In genomic region chr17:45763188-45763587, GRCm38 (mm10) we compare ENCODE assay signal across 19 mouse cellular contexts. TPM values are rescaled to one million over a fixed set of nuclear protein-coding genes. Genes with fewer than 3 reads are reported as not detected.
"Had no signal": no experiment of that assay in that cellular context is flagged by ENCODE, and none has a peak within 500 bp of the region (broad histone marks: within the 10 kb centered on the region; RNA-seq: fewer than 3 reads in every experiment).

No protein-coding gene starts in this region.

- H3K27ac ChIP-seq: left cerebral cortex, adult 2 months; limb, embryonic 12.5 days; liver, embryonic 14.5 days had no signal

- H3K4me2 ChIP-seq: limb, embryonic 12.5 days; midbrain, embryonic 11.5 days had no signal

- H3K36me3 ChIP-seq: limb, embryonic 12.5 days had no signal

- H3K9me3 ChIP-seq: limb, embryonic 12.5 days had no signal

- H3K4me3 ChIP-seq: left cerebral cortex, adult 2 months; limb, embryonic 12.5 days had no signal

- DNase-seq: kidney, adult 8-10 months; kidney, postnatal 14 days; lung, adult 18-20 months; right cerebral cortex, postnatal 14 days; thymus, postnatal 14 days had no signal

- H3K9ac ChIP-seq: limb, embryonic 12.5 days; liver, embryonic 14.5 days had no signal

- H3K27me3 ChIP-seq: limb, embryonic 12.5 days had no signal

- ATAC-seq: intestine, embryonic 16.5 days; midbrain, embryonic 16.5 days had no signal

RNA-seq across cellular contexts. Expression of gene 1600014C23Rik, which starts 29.5 kb away (rescaled TPM):
- total RNA-seq: layer of hippocampus, adult 8-10 months; layer of hippocampus, postnatal 14 days; left cerebral cortex, adult 2 months; liver, adult 2 months; megakaryocyte, adult 5-6 weeks had no signal
- polyA plus RNA-seq: large intestine, adult 2 months; limb, embryonic 12.5 days; liver, adult 2 months; liver, embryonic 14.5 days; lung, embryonic 16.5 days; midbrain, embryonic 16.5 days; neural tube, embryonic 14.5 days; small intestine, adult 2 months had no signal
